In genomic region chr5:117509511-117510375, GRCm38 (mm10) we compare ENCODE assay signal across 8 mouse cellular contexts.
DNase-seq lines count a peak whose midpoint lies in the region; ATAC-seq lines count a peak whose summit lies in the region.

No protein-coding gene starts in this region.

- H3K4me3 ChIP-seq in liver, embryonic 11.5 days (ENCODE audit: low read depth, low read length) = no peak overlapping the region
- no peak overlapping the region for H3K4me3 ChIP-seq in embryonic facial prominence, embryonic 14.5 days (ENCODE audit: low read depth, low read length)
- H3K4me3 ChIP-seq in intestine, embryonic 15.5 days (replicated peaks) = no peak overlapping the region
- H3K4me3 ChIP-seq in stomach, embryonic 15.5 days (replicated peaks) = no peak overlapping the region

- H3K9me3 ChIP-seq in liver, embryonic 11.5 days (ENCODE audit: control insufficient read depth, low read length) = no peaks in the 10 kb centered on the region
- H3K9me3 ChIP-seq in embryonic facial prominence, embryonic 14.5 days (ENCODE audit: control insufficient read depth, low read length) = no peaks in the 10 kb centered on the region
- H3K9me3 ChIP-seq in intestine, embryonic 15.5 days = no peaks in the 10 kb centered on the region
- no peaks in the 10 kb centered on the region for H3K9me3 ChIP-seq in stomach, embryonic 15.5 days

- H3K27me3 ChIP-seq in liver, embryonic 11.5 days (replicated peaks; ENCODE audit: control insufficient read depth, insufficient read depth, low read length) = no peaks in the 10 kb centered on the region; the same call in 1 of the 2 replicates
- H3K27me3 ChIP-seq in embryonic facial prominence, embryonic 14.5 days (replicated peaks; ENCODE audit: control insufficient read depth, insufficient read depth, low read length) = no peaks in the 10 kb centered on the region
- no peaks in the 10 kb centered on the region for H3K27me3 ChIP-seq in intestine, embryonic 15.5 days (replicated peaks)
- H3K27me3 ChIP-seq in stomach, embryonic 15.5 days (replicated peaks) = no peaks in the 10 kb centered on the region

- H3K4me2 ChIP-seq in liver, embryonic 11.5 days = no peak overlapping the region
- H3K4me2 ChIP-seq in embryonic facial prominence, embryonic 14.5 days (ENCODE audit: low read depth, low read length) = peak overlapping the region; percentile 47
- H3K4me2 ChIP-seq in intestine, embryonic 15.5 days (replicated peaks) = peak overlapping the region; percentile 33; the same call in 1 of the 2 replicates
- H3K4me2 ChIP-seq in stomach, embryonic 15.5 days = peak overlapping the region; percentile 32

- no peaks in the 10 kb centered on the region for H3K36me3 ChIP-seq in liver, embryonic 11.5 days (ENCODE audit: control insufficient read depth, insufficient read depth, low read length)
- H3K36me3 ChIP-seq in embryonic facial prominence, embryonic 14.5 days (ENCODE audit: control insufficient read depth, insufficient read depth, low read length) = no peaks in the 10 kb centered on the region
- no peaks in the 10 kb centered on the region for H3K36me3 ChIP-seq in intestine, embryonic 15.5 days
- H3K36me3 ChIP-seq in stomach, embryonic 15.5 days = no peaks in the 10 kb centered on the region

- DNase-seq in liver (peak; percentile 44), NIH3T3 (ENCODE audit: low read depth) (peak; percentile 67)
- DNase-seq in liver, embryonic 11.5 days (ENCODE audit: low spot score) = no peak
- peak; percentile 66 for DNase-seq in embryonic facial prominence, embryonic 14.5 days (ENCODE audit: low spot score)
- DNase-seq in lung, postnatal 25 days (ENCODE audit: low spot score) = peak; percentile 31
- no peak for DNase-seq in frontal cortex, postnatal 14 days (ENCODE audit: low spot score in 2 of 2)

- H3K27ac ChIP-seq in liver, embryonic 11.5 days (ENCODE audit: low read depth, low read length) = no peak overlapping the region
- H3K27ac ChIP-seq in embryonic facial prominence, embryonic 14.5 days (replicated peaks; ENCODE audit: low read depth, low read length) = no peak overlapping the region
- no peak overlapping the region for H3K27ac ChIP-seq in intestine, embryonic 15.5 days
- H3K27ac ChIP-seq in stomach, embryonic 15.5 days = no peak overlapping the region

- H3K9ac ChIP-seq in liver, embryonic 11.5 days (ENCODE audit: low read depth, low read length) = no peak overlapping the region
- peak overlapping the region; percentile 21; the same call in 1 of the 2 replicates for H3K9ac ChIP-seq in embryonic facial prominence, embryonic 14.5 days (ENCODE audit: low read depth, low read length)
- no peak overlapping the region; the same call in 1 of the 2 replicates for H3K9ac ChIP-seq in intestine, embryonic 15.5 days
- no peak overlapping the region for H3K9ac ChIP-seq in stomach, embryonic 15.5 days

- no peaks in the 10 kb centered on the region; the same call in 1 of the 2 replicates for H3K4me1 ChIP-seq in liver, embryonic 11.5 days (replicated peaks; ENCODE audit: control insufficient read depth, insufficient read depth, low read length)
- no peaks in the 10 kb centered on the region for H3K4me1 ChIP-seq in embryonic facial prominence, embryonic 14.5 days (ENCODE audit: control insufficient read depth, insufficient read depth, low read length)
- H3K4me1 ChIP-seq in intestine, embryonic 15.5 days (replicated peaks) = peaks cover 3% of the 10 kb centered on the region
- 0 out of 2 replicates have a peak, but pooled peaks cover 2% of the 10 kb centered on the region for H3K4me1 ChIP-seq in stomach, embryonic 15.5 days

- ATAC-seq in liver, embryonic 11.5 days (replicated peaks; ENCODE audit: low FRiP score) = no peak
- no peak for ATAC-seq in embryonic facial prominence, embryonic 14.5 days (ENCODE audit: low read depth)
- ATAC-seq in intestine, embryonic 15.5 days = no peak
- no peak; the same call in 1 of the 2 replicates for ATAC-seq in stomach, embryonic 15.5 days (ENCODE audit: insufficient read depth, low FRiP score, low read depth)

- 44% methylated on average over 22 of the region's 22 CpGs for WGBS in liver, embryonic 11.5 days
- WGBS in embryonic facial prominence, embryonic 14.5 days = 38% methylated on average over 17 of the region's 22 CpGs
- 39% methylated on average over 22 of the region's 22 CpGs for WGBS in intestine, embryonic 15.5 days
- 42% methylated on average over 20 of the region's 22 CpGs for WGBS in stomach, embryonic 15.5 days

Comparison
In these comparisons a context has a peak if more than half of its experiments do, and no peak if none do; other contexts are left out.
1. DNase-seq: peak in liver (single experiment), NIH3T3 (single experiment), embryonic facial prominence, embryonic 14.5 days (single experiment) and lung, postnatal 25 days (single experiment); none in liver, embryonic 11.5 days (single experiment) and frontal cortex, postnatal 14 days (0 of 2).